Mouse (Mus musculus) megakaryocyte, embryonic 14.5 days (primary cell): ENCODE data around the gene Wrap73. TPM values are rescaled to one million over a fixed set of nuclear protein-coding genes. Genes with fewer than 3 reads are reported as not detected.

Experiments used
- H3K27me3 ChIP-seq: replicated peaks from 2 replicates; pipeline ENCODE3; 2012; ENCODE audit warnings: inconsistent platforms
- H3K36me3 ChIP-seq: replicated peaks from 2 replicates; pipeline ENCODE3; 2012; ENCODE audit warnings: low read length, inconsistent platforms, mixed read lengths
- H3K4me1 ChIP-seq: 2 replicates; pipeline ENCODE4 v1.6.1; 2012; ENCODE audit warnings: inconsistent platforms
- H3K4me3 ChIP-seq: replicated peaks from 2 replicates; pipeline ENCODE3; 2012; ENCODE audit warnings: moderate library complexity, mild to moderate bottlenecking, inconsistent platforms
- H3K9me3 ChIP-seq: 2 replicates; pipeline ENCODE4 v1.6.1; 2012; ENCODE audit warnings: inconsistent platforms
- FLI1 ChIP-seq: IDR thresholded peaks from 2 replicates; pipeline ENCODE4 v1.6.1; 2012; ENCODE audit warnings: low read length, inconsistent platforms, mixed read lengths
- GATA1 ChIP-seq: IDR thresholded peaks from 3 replicates; pipeline ENCODE4 v1.6.1; 2012; ENCODE audit warnings: mixed read lengths, low read length, inconsistent platforms, borderline replicate concordance
- polyA plus RNA-seq: library from polyadenylated mRNA; stranded (reverse); fragments of >175 nt; gene quantifications from 2 replicates; pipeline ENCODE4 v1.2.3, GENCODE M21; 2012; ENCODE audit warnings: low replicate concordance; ENCODE audit not compliant: insufficient read depth

The Wrap73 gene
- polyA plus RNA-seq, 1 experiment = 6.5 TPM

DNA sequence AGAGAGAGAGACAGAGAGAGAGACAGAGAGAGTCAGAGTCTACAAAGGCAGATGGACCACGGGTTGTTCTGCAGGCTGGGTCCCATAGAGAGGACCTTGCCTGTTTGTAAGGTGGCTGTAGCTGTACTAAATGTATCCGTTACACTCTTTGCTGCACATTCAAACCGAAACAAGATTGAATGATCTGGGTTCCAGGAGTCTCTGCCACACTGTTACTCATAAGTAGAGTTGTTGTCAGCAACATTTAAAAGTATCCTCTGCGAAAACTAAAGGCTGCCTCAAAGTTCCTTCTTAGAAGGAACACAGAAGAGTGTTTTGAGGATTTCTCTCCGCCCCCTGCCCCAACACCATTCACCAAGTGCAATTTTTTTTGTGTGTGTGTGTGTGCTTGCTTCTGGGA is 5.0 kb upstream of the Wrap73 start:
- Histone ChIP-seq H3K4me1 (peaks cover 28% of the 10 kb centered on the region), H3K27me3 (peaks cover 90% of the 10 kb centered on the region)

DNA sequence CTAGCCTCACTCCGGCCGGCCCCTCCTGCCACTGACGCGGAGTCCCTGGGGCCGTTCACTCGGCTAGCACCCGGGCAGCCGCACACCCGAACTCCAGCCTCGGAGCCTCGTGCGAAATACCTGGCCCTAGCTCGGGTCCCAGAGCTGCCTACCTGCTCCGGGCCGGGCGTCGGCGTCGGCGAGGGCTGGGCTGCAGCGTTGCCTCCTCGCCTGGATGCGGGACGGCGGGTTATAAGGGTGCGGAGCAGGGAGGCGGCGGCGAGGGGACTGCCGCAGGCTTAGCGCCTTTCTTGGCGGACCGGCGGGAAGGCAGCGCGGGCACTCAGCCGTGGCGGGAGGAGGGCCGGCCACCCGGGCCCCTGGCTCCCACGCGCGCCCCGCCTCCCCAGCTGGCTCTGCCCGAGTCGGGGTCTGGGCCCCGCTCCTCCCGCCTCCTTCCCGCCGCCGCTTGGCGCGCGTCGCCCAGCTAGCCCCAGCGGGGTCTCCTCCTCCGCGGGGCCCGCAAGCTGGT is 2.4 kb upstream of the Wrap73 start:
- Histone ChIP-seq H3K27me3 (peaks cover 70% of the 10 kb centered on the region), H3K4me3 (peak overlapping the region; percentile 96), H3K36me3 (no peaks in the 10 kb centered on the region), H3K9me3 (no peaks in the 10 kb centered on the region), H3K4me1 (peaks cover 44% of the 10 kb centered on the region)
- TF ChIP-seq FLI1 = no peak
- TF ChIP-seq GATA1 = no peak

More for the DNA sequence above, 5.0 kb upstream of the Wrap73 start:
- Histone ChIP-seq H3K9me3 (no peaks in the 10 kb centered on the region), H3K4me3 (no peak overlapping the region), H3K36me3 (no peaks in the 10 kb centered on the region)
- TF ChIP-seq FLI1 (no peak), GATA1 (no peak)

DNA sequence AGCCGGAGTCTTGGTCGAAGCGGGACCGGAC is 2.2 kb upstream of the Wrap73 start, which contains the start of gene Trp73:
Gene Trp73, minus strand, starts transcription at position 27 of the 31 bp plus-strand sequence.
- peaks cover 45% of the 10 kb centered on the region for H3K4me1 ChIP-seq
- peaks cover 68% of the 10 kb centered on the region for H3K27me3 ChIP-seq

DNA sequence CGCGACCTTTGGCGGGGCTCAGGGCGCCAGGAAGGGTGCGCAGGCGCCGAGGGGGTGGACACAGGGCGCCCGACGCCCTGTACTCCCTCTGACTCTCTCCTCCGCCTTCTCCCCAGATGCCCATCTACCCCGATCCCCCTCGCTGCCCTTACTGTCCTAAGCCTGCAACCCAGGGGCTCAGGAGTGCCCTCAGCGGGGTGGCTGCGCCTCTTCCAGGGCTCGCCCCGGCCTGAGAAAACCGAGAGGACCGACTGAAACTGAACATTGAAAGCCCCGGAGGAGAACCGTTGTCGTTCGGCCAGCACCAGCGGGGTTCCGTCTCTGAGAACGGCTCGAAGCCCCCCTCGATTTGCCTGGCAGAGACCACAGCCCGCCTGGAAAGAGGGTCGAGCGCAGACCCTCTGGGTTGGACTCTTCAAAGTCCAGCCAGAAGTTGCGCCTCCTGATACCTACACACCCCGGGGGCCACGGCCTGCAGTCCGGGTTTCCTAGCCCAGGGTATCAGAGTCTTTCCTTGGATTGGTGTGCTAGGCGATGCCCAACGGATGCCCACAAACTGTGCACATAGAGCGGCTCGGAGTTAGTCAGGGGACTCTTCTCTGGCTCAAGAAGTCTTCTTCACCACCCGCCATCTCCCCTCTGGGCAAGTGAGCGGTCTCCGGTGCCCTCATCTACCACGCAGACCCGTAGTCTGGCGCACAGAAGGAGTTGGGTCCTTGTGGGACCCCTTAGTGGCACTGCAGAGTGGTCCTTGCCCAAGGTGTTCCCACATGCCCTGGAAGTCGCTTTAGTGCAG is 1.8 kb upstream of the Wrap73 start:
- TF ChIP-seq GATA1 (no peak), FLI1 (no peak)
- Histone ChIP-seq H3K27me3 (peaks cover 63% of the 10 kb centered on the region), H3K4me1 (peaks cover 47% of the 10 kb centered on the region), H3K36me3 (peaks cover 4% of the 10 kb centered on the region), H3K9me3 (no peaks in the 10 kb centered on the region), H3K4me3 (peak overlapping the region; percentile 96)

More for the DNA sequence above, 2.2 kb upstream of the Wrap73 start, which contains the start of gene Trp73:
- Histone ChIP-seq H3K36me3 (peaks cover under 1% of the 10 kb centered on the region), H3K4me3 (peak within 1 kb of the TSS; percentile 96), H3K9me3 (no peaks in the 10 kb centered on the region)
- TF ChIP-seq GATA1 = no peak
- TF ChIP-seq FLI1 = no peak

DNA sequence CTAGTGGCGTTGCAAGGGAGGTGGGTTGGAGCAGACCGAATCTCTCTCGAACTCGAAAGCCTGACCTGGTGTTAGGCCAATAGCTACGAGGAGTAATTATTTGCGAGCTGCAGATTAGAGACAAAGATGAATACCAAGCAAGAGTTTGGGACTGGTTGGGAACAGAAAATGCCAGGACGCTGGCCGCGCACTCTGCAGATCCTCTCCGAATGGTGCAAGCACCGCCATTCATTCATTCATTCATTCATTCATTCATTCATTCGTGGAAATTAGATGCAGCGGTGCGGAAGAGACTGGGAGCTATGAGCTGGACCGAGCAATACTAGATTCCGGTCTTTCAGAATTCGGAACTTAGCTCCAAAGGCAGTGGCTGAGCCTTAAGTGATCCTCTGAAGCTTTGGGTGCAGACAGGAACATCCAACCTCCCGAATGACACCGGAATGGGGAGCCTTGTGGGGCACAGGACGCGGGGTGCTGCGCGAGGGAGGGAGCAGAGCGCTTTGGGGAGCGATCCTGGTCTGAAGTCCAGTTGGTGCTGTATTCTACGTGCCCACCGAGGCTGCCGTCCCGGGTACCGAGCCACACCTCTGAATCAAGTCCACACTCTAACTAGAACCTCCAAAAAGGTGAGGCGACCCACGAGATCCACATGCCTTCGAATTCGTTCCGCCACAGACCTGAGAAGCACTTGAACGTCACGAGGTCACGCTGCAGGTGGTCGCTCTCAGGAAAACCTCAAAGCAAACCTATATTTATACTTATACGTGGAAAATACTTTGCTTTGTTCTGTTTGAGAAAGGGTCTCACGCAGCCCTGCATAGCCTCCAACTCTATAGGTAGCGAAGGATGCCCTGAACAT is 934 bp upstream of the Wrap73 start:
- Histone ChIP-seq H3K27me3 (peaks cover 55% of the 10 kb centered on the region), H3K4me3 (peak overlapping the region; percentile 96), H3K4me1 (peaks cover 47% of the 10 kb centered on the region), H3K9me3 (no peaks in the 10 kb centered on the region), H3K36me3 (peaks cover 10% of the 10 kb centered on the region)
- no peak for TF ChIP-seq FLI1
- TF ChIP-seq GATA1 = no peak

DNA sequence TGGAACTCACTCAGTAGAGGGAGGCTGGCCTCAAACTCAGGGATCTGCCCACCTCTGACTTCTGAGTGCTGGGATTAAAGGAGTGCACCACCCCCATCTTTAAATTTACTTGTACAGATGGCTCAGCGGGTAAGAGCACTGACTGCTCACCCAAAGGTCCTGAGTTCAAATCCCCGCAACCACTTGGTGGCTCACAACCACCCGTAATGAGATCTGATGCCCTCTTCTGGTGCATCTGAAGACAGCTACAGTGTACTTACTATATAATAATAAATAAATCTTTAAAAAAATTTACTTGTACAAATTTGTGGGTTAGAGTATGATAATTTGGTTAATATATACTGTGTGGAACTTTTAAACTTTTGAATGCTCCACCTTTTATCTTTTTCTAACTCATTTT is 2.5 kb downstream of the Wrap73 start:
- peaks cover 39% of the 10 kb centered on the region for H3K36me3 ChIP-seq
- peaks cover 42% of the 10 kb centered on the region for H3K4me1 ChIP-seq
- peaks cover 23% of the 10 kb centered on the region for H3K27me3 ChIP-seq
- H3K4me3 ChIP-seq = no peak overlapping the region
- TF ChIP-seq GATA1 = no peak
- no peak for TF ChIP-seq FLI1
- H3K9me3 ChIP-seq = no peaks in the 10 kb centered on the region

DNA sequence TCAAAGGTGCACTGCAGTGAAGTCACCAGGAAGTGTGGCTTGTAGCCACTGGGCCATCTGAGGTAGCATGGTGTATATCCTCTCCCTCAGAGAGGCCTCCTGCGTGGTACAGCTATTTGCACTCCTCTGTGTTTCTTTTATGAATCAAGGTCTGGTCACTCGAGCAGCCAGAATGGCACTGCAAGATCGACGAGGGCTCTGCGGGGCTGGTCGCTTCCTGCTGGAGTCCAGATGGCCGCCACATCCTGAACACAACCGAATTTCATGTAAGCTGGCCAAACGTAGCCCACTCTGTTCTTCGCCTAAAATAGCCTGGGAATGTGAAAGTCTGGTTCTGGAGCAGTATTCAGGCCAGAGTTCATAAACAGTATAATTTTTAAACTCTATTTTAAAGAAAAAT is 4.2 kb downstream of the Wrap73 start:
- peaks cover 54% of the 10 kb centered on the region for H3K36me3 ChIP-seq
- no peak overlapping the region for H3K4me3 ChIP-seq
- peaks cover 6% of the 10 kb centered on the region for H3K27me3 ChIP-seq
- no peaks in the 10 kb centered on the region for H3K9me3 ChIP-seq
- peaks cover 33% of the 10 kb centered on the region for H3K4me1 ChIP-seq
- no peak for TF ChIP-seq GATA1
- TF ChIP-seq FLI1 = no peak

DNA sequence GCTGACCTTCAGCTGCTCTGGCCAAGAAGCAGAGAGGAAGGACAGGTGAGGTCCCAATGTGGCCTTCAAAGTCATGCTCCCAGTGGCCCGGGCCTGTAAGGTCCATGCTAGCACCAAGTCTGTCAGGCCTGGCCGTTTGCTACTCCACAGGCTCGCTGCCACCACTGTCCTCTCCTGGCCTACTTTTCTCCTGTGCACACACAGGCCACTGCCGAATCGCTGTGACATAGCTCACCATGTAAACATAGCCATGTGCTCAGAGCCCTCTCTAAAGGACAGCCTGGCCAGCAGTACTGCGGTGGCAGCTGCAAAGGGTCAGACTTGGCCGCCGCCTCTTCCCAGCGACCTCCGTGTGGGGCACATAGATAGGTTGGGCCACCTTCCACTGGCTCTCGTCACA is 11.9 kb downstream of the Wrap73 start:
- Histone ChIP-seq H3K27me3 (no peaks in the 10 kb centered on the region), H3K4me1 (peaks cover 34% of the 10 kb centered on the region), H3K36me3 (peaks cover 95% of the 10 kb centered on the region), H3K4me3 (no peak overlapping the region), H3K9me3 (no peaks in the 10 kb centered on the region)
- no peak for TF ChIP-seq FLI1
- no peak for TF ChIP-seq GATA1

DNA sequence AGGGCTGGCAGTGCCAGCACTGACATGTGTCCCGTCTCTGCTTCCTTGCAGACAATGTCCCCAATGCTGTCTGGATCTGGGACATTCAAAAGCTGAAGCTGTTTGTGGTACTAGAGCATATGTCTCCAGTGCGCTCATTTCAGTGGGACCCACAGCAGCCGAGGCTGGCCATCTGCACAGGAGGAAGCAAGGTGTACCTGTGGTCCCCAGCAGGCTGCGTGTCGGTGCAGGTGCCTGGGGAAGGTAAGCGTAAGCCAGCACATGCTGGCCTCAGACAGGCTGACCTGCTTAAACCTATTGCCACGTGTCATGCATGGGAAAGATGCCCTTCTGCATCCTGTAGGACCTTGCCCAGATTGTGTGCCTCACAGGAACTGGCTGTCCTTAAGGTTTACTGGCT is 13.9 kb downstream of the Wrap73 start:
- no peak for TF ChIP-seq FLI1
- no peak for TF ChIP-seq GATA1
- Histone ChIP-seq H3K27me3 (no peaks in the 10 kb centered on the region), H3K4me1 (peaks cover 38% of the 10 kb centered on the region), H3K9me3 (no peaks in the 10 kb centered on the region), H3K4me3 (peak overlapping the region; percentile 5), H3K36me3 (peaks cover 83% of the 10 kb centered on the region)
